Mouse (Mus musculus) liver, embryonic 11.5 days (tissue): ENCODE results near the gene Gm9376. TPM values are rescaled to one million over a fixed set of nuclear protein-coding genes. Genes with fewer than 3 reads are reported as not detected.

ENCODE experiments used
- ATAC-seq: fragments of 200-750 bp; cut with Nextera tagmentation; replicated peaks from 2 replicates; pipeline ENCODE4 v1.8.0; 2017; ENCODE audit warnings: moderate number of reproducible peaks, mild to moderate bottlenecking, moderate TSS enrichment, moderate library complexity; ENCODE audit not compliant: low FRiP score
- DNase-seq: peaks from one replicate; pipeline ENCODE4 v3.0.0-alpha.2; 2017; ENCODE audit warnings: low spot score
- H3K27ac ChIP-seq: fragments of 300-500 bp; sonication (generic); 2 replicates; pipeline ENCODE4 v1.5.1; 2014; ENCODE audit warnings: mild to moderate bottlenecking, low read depth, low read length, control low read depth
- H3K27me3 ChIP-seq: fragments of 300-500 bp; sonication (generic); replicated peaks from 2 replicates; pipeline ENCODE4 v1.6.1; 2014; ENCODE audit warnings: low read length, mixed read lengths; ENCODE audit not compliant: control insufficient read depth, insufficient read depth
- H3K36me3 ChIP-seq: fragments of 300-500 bp; sonication (generic); 2 replicates; pipeline ENCODE4 v1.6.1; 2014; ENCODE audit warnings: mild to moderate bottlenecking, low read length, moderate library complexity, mixed read lengths; ENCODE audit not compliant: control insufficient read depth, insufficient read depth
- H3K4me1 ChIP-seq: fragments of 300-500 bp; sonication (generic); replicated peaks from 2 replicates; pipeline ENCODE4 v1.6.1; 2014; ENCODE audit warnings: low read length, mixed read lengths; ENCODE audit not compliant: control insufficient read depth, insufficient read depth
- H3K4me2 ChIP-seq: fragments of 300-500 bp; sonication (generic); 2 replicates; pipeline ENCODE4 v1.6.1; 2014; ENCODE audit warnings: mild to moderate bottlenecking, control low read depth, moderate library complexity
- H3K4me3 ChIP-seq: fragments of 300-500 bp; sonication (generic); 2 replicates; pipeline ENCODE4 v1.5.1; 2014; ENCODE audit warnings: low read depth, low read length, control low read depth
- H3K9ac ChIP-seq: fragments of 300-500 bp; sonication (generic); 2 replicates; pipeline ENCODE4 v1.6.1; 2014; ENCODE audit warnings: low read depth, low read length, control low read depth
- H3K9me3 ChIP-seq: fragments of 300-500 bp; sonication (generic); 2 replicates; pipeline ENCODE4 v1.6.1; 2016; ENCODE audit warnings: low read length, inconsistent platforms, mixed read lengths; ENCODE audit not compliant: control insufficient read depth
- WGBS: fragments of 180-500 bp; shearing (Covaris S2); extraction: QIAGEN DNeasy Blood & Tissue Kit; methylation state at CpG from one replicate; pipeline ENCODE4 v1.1.7; 2014; 5-methylcytosine and 5-hydroxymethylcytosine counted together
- polyA plus RNA-seq: library from polyadenylated mRNA; unstranded; fragments of >200 nt; fragmentation: Nextera tagmentation; extraction: Ambion mirVana; gene quantifications from 2 replicates; pipeline ENCODE4 v1.2.1, GENCODE M21; 2014

The Gm9376 gene
- polyA plus RNA-seq, 1 experiment from 2014 or later: not detected

GRCm38 (mm10) chr14:118272594-118273555 is 6.1 kb downstream of the Gm9376 start:
- no peak for DNase-seq
- Histone ChIP-seq H3K4me3 (no peak overlapping the region), H3K9ac (no peak overlapping the region), H3K4me2 (no peak overlapping the region), H3K36me3 (no peaks in the 10 kb centered on the region), H3K9me3 (no peaks in the 10 kb centered on the region), H3K4me1 (no peaks in the 10 kb centered on the region), H3K27ac (no peak overlapping the region), H3K27me3 (no peaks in the 10 kb centered on the region)
- ATAC-seq: no peak
- 62% methylated on average over 6 of the region's 6 CpGs for WGBS

GRCm38 (mm10) chr14:118277704-118278498 is 11.1 kb downstream of the Gm9376 start:
- WGBS: 73% methylated on average over 7 of the region's 7 CpGs
- no peaks in the 10 kb centered on the region for H3K4me1 ChIP-seq
- ATAC-seq (peak; percentile 56), DNase-seq (no peak)
- no peak overlapping the region for H3K9ac ChIP-seq
- no peak overlapping the region for H3K27ac ChIP-seq
- H3K4me2 ChIP-seq: no peak overlapping the region
- no peak overlapping the region for H3K4me3 ChIP-seq
- no peaks in the 10 kb centered on the region for H3K36me3 ChIP-seq
- H3K27me3 ChIP-seq: no peaks in the 10 kb centered on the region
- H3K9me3 ChIP-seq: peaks cover 6% of the 10 kb centered on the region; the same call in 1 of the 2 replicates

DNA sequence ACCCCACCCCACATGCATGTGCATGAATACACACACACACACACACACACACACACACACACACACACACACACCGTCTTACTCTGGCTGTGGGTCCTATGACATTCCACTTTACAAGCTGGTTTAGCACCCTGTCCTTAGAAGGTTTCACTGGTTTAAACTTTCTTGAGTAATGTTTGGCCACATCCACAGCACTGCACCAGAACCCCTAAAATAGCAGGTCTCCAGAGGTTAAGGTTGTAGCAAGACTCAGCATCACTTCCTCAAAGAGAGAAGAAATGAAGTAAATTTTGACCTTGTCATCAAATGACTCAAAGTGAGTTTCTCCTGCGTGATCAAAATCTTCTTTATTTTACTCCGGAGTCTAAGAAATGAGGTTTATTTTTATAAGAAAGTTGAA is 15.5 kb downstream of the Gm9376 start:
- H3K27ac ChIP-seq: no peak overlapping the region
- no peak for ATAC-seq
- H3K4me2 ChIP-seq: no peak overlapping the region
- H3K9ac ChIP-seq: no peak overlapping the region
- no peaks in the 10 kb centered on the region for H3K4me1 ChIP-seq
- no peak for DNase-seq
- no peak overlapping the region for H3K4me3 ChIP-seq
- H3K27me3 ChIP-seq: no peaks in the 10 kb centered on the region
- no peaks in the 10 kb centered on the region for H3K36me3 ChIP-seq
- WGBS: 86% methylated on average over 3 of the region's 3 CpGs
- peaks cover 6% of the 10 kb centered on the region; the same call in 1 of the 2 replicates for H3K9me3 ChIP-seq

DNA sequence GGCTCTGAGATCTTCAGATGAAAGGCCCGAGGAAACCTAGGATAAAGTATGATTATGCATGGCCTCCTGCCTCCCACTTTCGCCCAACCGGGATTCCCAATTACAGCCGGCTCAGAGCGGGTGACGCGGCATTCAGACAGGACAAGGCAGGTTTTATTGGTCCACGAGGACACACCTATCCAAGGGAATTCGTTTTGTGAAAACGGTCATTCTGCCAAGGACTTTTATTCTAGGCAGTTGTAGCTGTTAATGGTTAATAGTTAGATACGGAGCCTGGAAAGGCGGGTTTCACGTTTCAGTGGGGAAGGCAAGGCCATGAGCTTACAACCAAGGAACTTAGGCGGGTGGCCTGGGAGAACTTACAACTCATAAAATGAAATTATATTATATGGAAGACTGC is 16.2 kb downstream of the Gm9376 start:
- H3K9me3 ChIP-seq: peaks cover 6% of the 10 kb centered on the region; the same call in 1 of the 2 replicates

GRCm38 (mm10) chr14:118286096-118286495 is 19.3 kb downstream of the Gm9376 start:
- no peak for DNase-seq
- Histone ChIP-seq H3K36me3 (no peaks in the 10 kb centered on the region), H3K4me1 (no peaks in the 10 kb centered on the region), H3K4me3 (no peak overlapping the region), H3K4me2 (no peak overlapping the region), H3K9me3 (no peaks in the 10 kb centered on the region), H3K27me3 (no peaks in the 10 kb centered on the region), H3K27ac (no peak overlapping the region), H3K9ac (no peak overlapping the region)
- ATAC-seq: no peak
- WGBS: 85% methylated on average over 2 of the region's 2 CpGs

More for the DNA sequence above, 16.2 kb downstream of the Gm9376 start:
- no peaks in the 10 kb centered on the region for H3K27me3 ChIP-seq
- H3K27ac ChIP-seq: no peak overlapping the region
- no peak for ATAC-seq
- H3K4me1 ChIP-seq: no peaks in the 10 kb centered on the region
- no peak overlapping the region for H3K9ac ChIP-seq
- whole genome bisulfite sequencing: 73% methylated on average over 14 of the region's 14 CpGs
- H3K4me2 ChIP-seq: no peak overlapping the region
- no peak for DNase-seq
- H3K36me3 ChIP-seq: no peaks in the 10 kb centered on the region
- H3K4me3 ChIP-seq: no peak overlapping the region

- Histone ChIP-seq H3K9me3 (no peaks in the 10 kb centered on the region), H3K9ac (no peak overlapping the region), H3K4me3 (no peak overlapping the region), H3K4me1 (no peaks in the 10 kb centered on the region), H3K27ac (no peak overlapping the region), H3K36me3 (no peaks in the 10 kb centered on the region), H3K27me3 (no peaks in the 10 kb centered on the region), H3K4me2 (no peak overlapping the region)
- DNase-seq (no peak), ATAC-seq (no peak)
- WGBS: 79% methylated on average over 8 of the region's 8 CpGs
These were observed 22.4 kb downstream of the Gm9376 start for GRCm38 (mm10) chr14:118289133-118289532.

DNA sequence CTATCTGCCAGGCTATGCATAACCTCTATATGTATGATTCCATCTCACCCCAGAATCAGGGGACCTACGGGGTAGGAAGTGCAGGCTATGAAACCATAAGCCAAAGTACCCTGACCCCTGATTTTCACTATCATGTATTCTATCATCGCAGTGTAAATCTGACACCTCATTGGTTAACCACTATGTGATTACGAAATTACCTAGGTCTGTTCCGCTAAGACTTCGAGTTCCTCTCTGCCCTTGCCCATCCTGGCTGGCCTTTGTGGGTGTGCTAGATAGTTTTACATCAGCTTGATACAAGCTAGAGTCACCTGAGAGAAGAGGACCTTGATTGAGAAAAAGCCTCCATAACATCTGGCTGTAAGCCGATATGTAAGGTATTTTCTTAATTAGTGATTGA is 23.2 kb downstream of the Gm9376 start:
- H3K27ac ChIP-seq: no peak overlapping the region
- no peaks in the 10 kb centered on the region for H3K36me3 ChIP-seq
- no peaks in the 10 kb centered on the region for H3K4me1 ChIP-seq
- ATAC-seq (no peak), DNase-seq (no peak)
- no peaks in the 10 kb centered on the region for H3K27me3 ChIP-seq
- no peak overlapping the region for H3K4me2 ChIP-seq
- 77% methylated on average over 6 of the region's 6 CpGs for WGBS
- no peaks in the 10 kb centered on the region for H3K9me3 ChIP-seq
- H3K4me3 ChIP-seq: no peak overlapping the region
- no peak overlapping the region for H3K9ac ChIP-seq

DNA sequence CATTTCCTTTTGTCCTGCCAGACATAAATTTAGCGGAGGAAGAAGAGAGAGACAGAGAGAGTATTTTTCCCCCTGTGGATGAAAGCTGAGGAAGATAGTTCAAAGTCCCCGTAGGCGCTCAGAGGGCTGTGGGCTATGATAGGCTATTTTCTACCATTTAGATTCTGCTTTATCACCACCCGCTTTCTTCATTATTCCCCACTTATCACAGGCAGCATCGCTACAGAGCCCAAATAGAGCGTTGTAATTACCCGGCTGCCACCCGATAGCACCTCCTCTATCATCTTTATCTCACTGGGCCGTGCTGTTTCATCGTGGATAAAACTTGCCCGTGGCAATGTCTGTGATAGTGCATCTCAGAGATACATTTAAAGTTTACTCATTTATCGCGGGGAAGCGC is 35.8 kb downstream of the Gm9376 start:
- WGBS: 65% methylated on average over 14 of the region's 14 CpGs
- ATAC-seq (no peak), DNase-seq (no peak)
- Histone ChIP-seq H3K4me3 (no peak overlapping the region), H3K4me2 (no peak overlapping the region), H3K9me3 (no peaks in the 10 kb centered on the region), H3K4me1 (no peaks in the 10 kb centered on the region), H3K27ac (no peak overlapping the region), H3K27me3 (no peaks in the 10 kb centered on the region), H3K9ac (no peak overlapping the region), H3K36me3 (no peaks in the 10 kb centered on the region)
